Mouse (Mus musculus) cerebellum, postnatal 36 days (tissue): ENCODE measurements around the gene Cd2ap.
"Not testable (repeated sequence)": the region's sequence is repeated elsewhere in the genome, so short reads cannot be mapped to it uniquely, and the experiment has no call there.

Experiments
- DNase-seq, 2 experiments: peaks; one replicate each; pipeline ENCODE4 v3.0.0; 2021 to 2022; ENCODE audit warnings: mixed read lengths in 2 of 2

The Cd2ap gene

DNA sequence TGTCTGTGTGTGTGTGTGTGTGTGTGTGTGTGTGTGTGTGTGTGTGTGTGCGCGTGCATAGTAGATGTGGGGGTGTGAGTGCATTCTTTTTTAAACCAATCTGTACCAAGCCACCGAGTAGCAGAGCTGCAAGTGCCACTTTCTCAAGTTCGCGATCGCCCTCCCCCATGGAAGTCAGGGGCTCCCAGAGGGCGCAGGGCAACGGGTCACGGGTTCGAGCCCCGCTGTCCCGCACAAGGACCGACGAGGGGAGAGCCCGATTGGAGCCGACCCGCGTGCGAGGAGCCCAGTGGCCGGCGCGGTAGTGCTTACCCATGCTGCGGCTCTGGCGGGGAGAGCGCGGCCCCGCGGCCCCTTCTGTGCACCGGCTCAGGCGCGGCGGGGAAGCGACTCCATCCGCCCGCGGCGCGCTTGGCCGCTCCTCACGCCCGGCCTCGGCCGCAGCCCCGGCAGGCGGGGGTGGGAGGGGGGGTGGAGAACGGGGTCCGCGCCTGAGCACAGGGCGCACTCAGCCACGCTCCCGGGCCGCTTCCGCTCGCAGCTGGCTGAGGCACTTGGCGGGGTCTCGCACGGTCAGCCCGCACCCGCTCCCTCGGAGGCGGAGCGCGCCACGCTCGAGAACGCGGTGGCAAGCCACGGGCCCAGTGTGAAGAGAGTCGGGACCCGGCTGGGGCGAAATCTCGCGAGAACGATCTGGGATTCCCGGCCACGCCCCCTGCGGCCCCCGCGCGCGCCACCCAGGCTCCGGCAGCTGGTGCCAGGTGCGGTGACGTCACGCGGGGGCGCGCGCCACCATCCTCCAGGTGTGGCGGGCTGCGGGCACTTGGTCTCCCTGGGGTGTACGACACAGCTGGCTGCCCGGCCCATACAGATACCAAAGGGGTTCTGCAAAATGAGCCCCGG is at the start of gene Cd2ap:
Cd2ap (minus strand) TSS at position 665 of the 903 bp plus-strand sequence.
- DNase-seq: peak; percentile 96 to 97

DNA sequence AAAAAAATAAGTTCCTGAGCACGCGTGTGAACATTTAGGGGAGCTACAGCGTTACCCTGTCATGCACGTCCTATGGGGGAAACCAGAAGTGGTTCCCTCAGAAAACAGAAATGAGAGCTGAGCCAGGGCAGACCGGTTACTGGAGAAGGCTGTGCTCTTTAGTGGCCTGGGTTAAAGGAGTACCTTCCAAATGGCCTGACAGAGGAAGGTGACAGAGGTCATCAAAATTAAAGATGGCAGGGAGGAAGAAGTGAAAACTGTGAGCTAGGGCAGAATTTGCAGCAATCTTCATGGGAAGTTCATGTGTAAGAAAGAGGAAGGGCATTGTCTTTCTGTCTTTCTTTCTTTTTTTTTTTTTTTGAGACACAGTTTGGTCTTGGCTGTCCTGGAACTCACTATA is 48.3 kb upstream of the Cd2ap start:
- DNase-seq: no peak

DNA sequence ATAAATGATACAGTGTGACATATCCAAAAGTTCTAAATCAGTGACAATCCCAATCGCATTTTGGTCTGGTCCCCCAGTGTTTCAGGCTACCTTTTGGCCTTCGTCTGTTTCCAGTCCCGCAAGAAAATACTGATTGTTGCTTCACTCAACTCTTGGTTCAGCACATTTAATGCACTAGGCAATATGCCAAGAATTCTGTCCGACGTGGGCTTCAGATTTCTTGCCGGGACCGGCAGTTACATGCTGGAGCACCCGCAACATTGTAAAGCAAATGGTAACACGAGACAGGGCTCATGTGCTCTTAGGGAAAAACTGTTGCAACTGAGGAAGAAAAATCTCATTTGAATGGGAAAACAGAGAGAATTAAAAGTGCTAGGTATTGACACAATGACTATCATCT is 42.3 kb upstream of the Cd2ap start:
- DNase-seq: no peak

DNA sequence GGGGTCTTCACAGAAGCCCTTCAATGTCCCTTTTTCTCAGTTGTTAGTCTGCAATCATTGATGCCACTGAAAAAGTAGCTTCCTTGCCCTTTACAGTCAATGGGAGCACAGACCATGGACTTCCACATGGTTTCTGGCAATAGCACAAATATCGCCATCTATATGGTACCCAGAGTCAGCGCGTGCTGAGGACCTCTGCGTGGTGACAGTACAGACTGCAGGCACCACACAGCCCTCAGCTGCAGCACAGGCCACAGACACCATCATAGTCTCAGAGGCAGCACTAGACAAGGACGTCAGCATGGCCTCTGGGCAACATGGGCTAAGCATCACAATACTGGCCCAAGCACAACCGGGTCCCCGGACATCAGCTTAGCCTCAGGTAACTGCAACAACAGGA is 38.3 kb upstream of the Cd2ap start:
- DNase-seq: no peak

DNA sequence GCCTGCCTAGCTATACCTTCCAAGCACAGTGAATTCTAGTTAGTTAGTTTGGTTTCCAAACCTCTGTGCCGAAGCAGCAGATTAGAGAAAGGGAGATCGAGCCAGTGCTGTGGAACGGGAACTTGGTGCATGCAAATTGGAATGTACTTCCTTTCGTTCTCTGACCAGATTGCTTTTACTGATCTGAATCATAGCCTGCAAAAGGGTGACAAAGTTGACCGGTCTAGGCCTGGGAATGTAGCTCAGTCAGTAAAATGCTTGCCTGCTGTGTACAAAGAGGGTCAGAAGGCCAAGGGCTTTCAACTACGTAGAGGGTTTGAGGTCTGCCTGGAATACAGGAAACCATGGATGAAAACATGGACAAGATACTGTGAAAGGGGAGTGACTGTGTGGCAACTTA is 35.7 kb upstream of the Cd2ap start:
- no peak for DNase-seq

- DNase-seq: no peak
These were observed 34.0 kb upstream of the Cd2ap start for GRCm38 (mm10) chr17:42910476-42910875.

GRCm38 (mm10) chr17:42909376-42909775 is 32.9 kb upstream of the Cd2ap start:
- no peak for DNase-seq

GRCm38 (mm10) chr17:42908744-42909370 is 32.4 kb upstream of the Cd2ap start:
- no peak for DNase-seq

DNA sequence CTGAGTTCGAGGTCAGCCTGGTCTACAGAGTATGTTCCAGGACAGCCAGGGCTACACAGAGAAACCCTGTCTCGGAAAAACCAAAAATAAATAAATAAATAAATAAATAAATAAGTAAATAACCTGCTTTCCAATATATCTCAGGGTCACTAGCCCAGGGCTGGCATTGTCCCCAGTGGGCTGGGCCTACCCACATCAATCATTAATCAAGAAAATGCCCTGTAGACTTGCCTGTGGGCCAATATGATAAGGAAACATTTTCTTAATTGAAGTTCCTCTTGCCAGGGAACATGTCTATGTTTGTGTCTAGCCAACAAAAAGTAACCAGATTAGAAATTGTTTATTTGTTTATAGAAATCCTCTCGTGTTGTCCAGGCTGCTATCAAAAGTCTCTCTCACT is 31.7 kb upstream of the Cd2ap start:
- no peak for DNase-seq

- not testable (repeated sequence) for DNase-seq
These were observed 30.0 kb upstream of the Cd2ap start for GRCm38 (mm10) chr17:42906456-42906855.

GRCm38 (mm10) chr17:42905919-42906318 is 29.5 kb upstream of the Cd2ap start:
- DNase-seq: no peak

- DNase-seq: no peak
These were observed 24.3 kb upstream of the Cd2ap start for GRCm38 (mm10) chr17:42900795-42901194.

DNA sequence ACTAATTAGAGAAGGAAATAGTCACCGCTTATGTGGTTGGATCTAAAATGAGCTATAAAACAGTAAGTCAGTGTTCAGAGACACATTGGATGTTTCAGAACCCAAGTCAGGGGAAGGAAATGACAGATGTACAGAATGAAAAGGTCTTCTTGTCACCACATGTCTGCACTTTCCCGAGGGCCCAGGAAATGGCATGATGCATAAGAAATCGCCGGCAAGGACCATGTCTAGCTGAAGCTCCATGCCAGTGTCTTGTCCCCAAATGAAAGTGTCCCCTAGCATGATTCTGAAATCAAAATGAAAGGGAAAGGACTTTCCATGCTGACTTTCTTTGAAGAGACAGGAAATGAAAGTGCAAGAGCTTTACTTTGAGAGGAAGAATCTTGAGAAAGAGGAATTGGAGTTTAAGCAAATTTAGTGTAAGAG is 10.8 kb upstream of the Cd2ap start:
- DNase-seq: no peak

- DNase-seq: no peak
These were observed 8.6 kb upstream of the Cd2ap start for GRCm38 (mm10) chr17:42885091-42885501.

DNA sequence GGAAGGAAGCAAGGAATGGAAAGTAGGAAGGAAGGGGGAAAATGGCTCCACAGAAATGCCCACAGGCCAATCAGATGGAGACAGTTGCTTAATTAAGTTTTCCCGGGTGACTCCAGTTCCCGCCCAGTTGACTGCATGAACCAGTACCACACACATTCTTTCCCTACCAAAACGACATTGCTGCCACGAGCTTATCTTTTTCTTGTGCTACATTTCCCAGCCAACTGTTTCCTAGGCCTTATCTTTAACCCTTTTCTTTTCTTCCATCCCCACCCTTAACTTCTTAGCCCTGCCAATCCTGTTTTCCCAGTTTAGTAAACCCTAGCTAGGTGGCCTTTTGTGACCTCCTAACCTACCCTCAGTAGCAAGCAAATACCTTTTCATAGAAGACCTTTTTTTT is 7.9 kb upstream of the Cd2ap start:
- no peak for DNase-seq

DNA sequence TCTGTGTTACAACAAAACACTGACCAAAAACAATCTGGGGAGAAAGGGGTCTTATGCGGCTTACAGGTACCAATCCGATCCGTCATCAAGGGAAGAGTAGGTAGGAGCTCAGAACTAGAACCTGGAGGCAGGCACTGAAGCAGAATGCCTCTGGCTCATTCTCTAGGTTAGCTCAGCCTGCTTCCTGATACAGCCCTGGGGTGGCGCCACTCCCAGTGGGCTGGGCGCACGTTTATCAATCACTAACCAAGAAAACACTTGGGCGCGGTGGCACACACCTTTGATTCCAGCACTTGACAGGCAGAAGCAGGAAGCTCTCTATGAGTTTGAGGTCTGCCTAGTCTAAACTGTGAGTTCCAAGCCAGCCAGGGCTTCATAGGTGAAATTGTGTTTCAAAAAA is 7.3 kb upstream of the Cd2ap start:
- no peak for DNase-seq

DNA sequence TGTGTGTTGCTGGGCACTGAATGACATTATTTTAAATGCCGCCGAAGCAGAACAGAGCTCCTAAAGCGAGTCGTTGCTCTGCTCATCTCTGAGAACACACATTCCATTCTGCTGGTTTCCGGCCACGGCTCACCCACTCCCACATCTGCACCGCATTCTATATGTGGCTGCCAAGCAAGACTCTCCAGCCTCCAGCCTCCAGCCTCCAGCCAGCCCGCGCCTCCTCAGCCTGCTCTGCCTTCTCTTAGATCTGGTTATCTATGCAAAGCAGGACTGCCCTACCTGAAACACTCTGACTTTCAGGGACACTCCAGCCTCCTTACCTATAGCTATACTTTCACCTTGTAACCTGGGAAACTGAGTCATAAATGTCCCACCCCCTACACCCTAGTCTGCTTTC is 6.8 kb upstream of the Cd2ap start:
- no peak for DNase-seq

- DNase-seq: no peak
These were observed 6.4 kb upstream of the Cd2ap start for GRCm38 (mm10) chr17:42882873-42883272.

DNA sequence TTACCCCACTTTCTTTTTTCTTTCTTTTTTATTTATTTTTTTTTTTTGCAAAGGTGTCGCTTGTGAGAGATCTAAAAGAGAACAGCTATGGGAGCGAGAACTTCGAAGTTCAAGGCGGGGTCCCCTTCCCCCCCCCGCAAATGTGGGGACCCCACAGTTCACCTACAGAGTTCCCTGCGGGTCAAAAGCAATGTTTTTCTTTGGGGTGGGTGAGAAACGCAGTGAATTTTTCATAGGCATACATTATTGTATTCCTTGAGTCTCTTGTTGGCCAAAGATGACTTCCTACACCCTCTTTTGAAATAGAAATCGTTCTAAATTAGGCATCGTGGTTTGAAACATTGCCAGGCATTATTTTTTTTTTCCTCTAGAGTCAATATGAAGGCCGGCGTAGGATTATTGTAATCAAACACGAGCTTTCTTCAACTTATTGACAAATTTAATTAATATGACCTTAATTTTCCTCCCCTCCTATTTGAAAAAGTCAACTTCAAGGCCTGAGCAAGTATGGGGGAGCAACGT is 500 bp upstream of the Cd2ap start:
- DNase-seq: no peak

GRCm38 (mm10) chr17:42875571-42876000 is 879 bp downstream of the Cd2ap start:
- peak; percentile 20 to 42 for DNase-seq

DNA sequence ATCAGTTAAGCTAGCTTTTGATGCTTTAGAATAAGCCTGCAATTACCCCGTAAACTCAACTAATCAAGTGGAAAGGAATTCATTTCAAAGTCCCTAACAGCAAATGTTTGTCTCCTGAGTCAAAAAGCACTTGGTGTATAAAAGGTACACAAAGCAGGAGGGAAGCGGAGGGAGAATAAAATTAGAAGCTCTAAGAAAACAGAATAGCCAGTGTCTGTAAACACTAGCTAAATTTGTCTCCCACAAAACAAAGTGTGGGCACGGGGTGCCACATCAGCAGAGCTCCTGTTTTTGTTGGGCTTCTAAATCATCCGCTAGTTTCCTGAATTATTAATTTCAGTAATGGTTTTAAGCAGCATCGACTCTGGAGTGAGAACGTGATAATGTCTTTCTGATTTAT is 1.4 kb downstream of the Cd2ap start:
- no peak for DNase-seq

- DNase-seq: peak in 1 of 2 experiments; percentile 17
These were observed 6.0 kb downstream of the Cd2ap start for GRCm38 (mm10) chr17:42870465-42870864.

DNA sequence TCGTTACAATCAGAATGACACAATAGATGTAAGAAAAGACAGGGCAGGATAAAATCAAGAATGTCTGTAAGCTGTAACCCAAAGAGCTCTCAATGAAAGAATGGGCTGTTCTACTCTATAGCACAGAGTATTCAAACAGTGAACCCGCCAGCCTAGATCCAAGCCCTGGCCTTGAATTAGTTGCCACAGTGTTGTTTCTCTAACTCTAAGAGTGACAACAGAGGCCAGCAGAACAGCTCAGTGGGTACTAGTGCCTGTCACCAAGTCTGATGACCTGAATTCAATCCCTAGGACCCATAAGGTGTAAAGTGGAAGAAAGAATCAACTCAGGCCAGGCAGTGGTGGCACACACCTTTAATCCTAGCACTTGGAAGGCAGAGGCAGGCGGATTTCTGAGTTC is 13.3 kb downstream of the Cd2ap start:
- DNase-seq: no peak

- no peak for DNase-seq
These were observed 16.1 kb downstream of the Cd2ap start for GRCm38 (mm10) chr17:42860370-42860769.
